Mouse (Mus musculus): ENCODE measurements at regions not wholly inside any gene's neighbourhood (a gene's known extent, or its start where the extent isn't known, plus 50 kb on each side); places are given as distances from the start of the nearest gene placed in this dataset.

- peak; percentile 30 to 49 for DNase-seq (ENCODE audit: low spot score in 2 of 2)
These were observed 67.7 kb upstream of the Kcnma1 start for GRCm38 (mm10) chr14:24081911-24082558.

- peak; percentile 36 to 37 for DNase-seq (ENCODE audit: low spot score in 2 of 2)
These were observed 54.4 kb upstream of the Kcnma1 start for GRCm38 (mm10) chr14:24068693-24069092.

GRCm38 (mm10) chr14:24067657-24068056 is 53.4 kb upstream of the Kcnma1 start:
- peak; percentile 79 to 81 for DNase-seq (ENCODE audit: low spot score in 2 of 2)

GRCm38 (mm10) chr14:24065231-24065767 is 51.0 kb upstream of the Kcnma1 start:
- DNase-seq (ENCODE audit: low spot score in 2 of 2): no peak

Measured in left cerebral cortex, adult 18-20 months (tissue).